Mouse (Mus musculus): ENCODE measurements at regions not wholly inside any gene's neighbourhood (a gene's known extent, or its start where the extent isn't known, plus 50 kb on each side); places are given as distances from the start of the nearest gene placed in this dataset.

- Histone ChIP-seq H3K36me3 (ENCODE audit: control insufficient read depth, insufficient read depth, low read length) (no peaks in the 10 kb centered on the region), H3K27ac (ENCODE audit: low read depth, low read length) (no peak overlapping the region), H3K27me3 (ENCODE audit: control insufficient read depth, insufficient read depth, low read length) (no peaks in the 10 kb centered on the region), H3K4me2 (replicated peaks; ENCODE audit: low read depth, low read length) (no peak overlapping the region), H3K4me1 (ENCODE audit: control insufficient read depth, insufficient read depth, low read length) (no peaks in the 10 kb centered on the region), H3K9ac (ENCODE audit: low read depth, low read length) (no peak overlapping the region), H3K4me3 (ENCODE audit: low read length) (no peak overlapping the region), H3K9me3 (ENCODE audit: control insufficient read depth, low read length) (no peaks in the 10 kb centered on the region)
- 18% methylated on average over 2 of the region's 2 CpGs for WGBS
- ATAC-seq (ENCODE audit: low FRiP score, low TSS enrichment), result peak; percentile 91; the same call in 1 of the 2 replicates
Measured at GRCm38 (mm10) chr7:88214713-88215198, 63.1 kb upstream of the Ctsc start.

GRCm38 (mm10) chr7:88215425-88215824 is 62.5 kb upstream of the Ctsc start:
- no peak for ATAC-seq (ENCODE audit: low FRiP score, low TSS enrichment)
- H3K36me3 ChIP-seq (ENCODE audit: control insufficient read depth, insufficient read depth, low read length), result no peaks in the 10 kb centered on the region
- H3K9me3 ChIP-seq (ENCODE audit: control insufficient read depth, low read length), result no peaks in the 10 kb centered on the region
- 89% methylated on average over 1 of the region's 1 CpGs for WGBS
- H3K9ac ChIP-seq (ENCODE audit: low read depth, low read length), result no peak overlapping the region
- H3K4me3 ChIP-seq (ENCODE audit: low read length), result no peak overlapping the region
- no peak overlapping the region for H3K27ac ChIP-seq (ENCODE audit: low read depth, low read length)
- no peaks in the 10 kb centered on the region for H3K4me1 ChIP-seq (ENCODE audit: control insufficient read depth, insufficient read depth, low read length)
- no peaks in the 10 kb centered on the region for H3K27me3 ChIP-seq (ENCODE audit: control insufficient read depth, insufficient read depth, low read length)
- H3K4me2 ChIP-seq (replicated peaks; ENCODE audit: low read depth, low read length), result no peak overlapping the region

GRCm38 (mm10) chr7:88222141-88222540 is 55.7 kb upstream of the Ctsc start:
- Histone ChIP-seq H3K4me2 (replicated peaks; ENCODE audit: low read depth, low read length) (no peak overlapping the region), H3K9me3 (ENCODE audit: control insufficient read depth, low read length) (no peaks in the 10 kb centered on the region), H3K4me1 (ENCODE audit: control insufficient read depth, insufficient read depth, low read length) (no peaks in the 10 kb centered on the region), H3K27me3 (ENCODE audit: control insufficient read depth, insufficient read depth, low read length) (no peaks in the 10 kb centered on the region), H3K27ac (ENCODE audit: low read depth, low read length) (no peak overlapping the region), H3K36me3 (ENCODE audit: control insufficient read depth, insufficient read depth, low read length) (no peaks in the 10 kb centered on the region), H3K9ac (ENCODE audit: low read depth, low read length) (no peak overlapping the region), H3K4me3 (ENCODE audit: low read length) (no peak overlapping the region)
- whole genome bisulfite sequencing, result 70% methylated on average over 2 of the region's 2 CpGs
- ATAC-seq (ENCODE audit: low FRiP score, low TSS enrichment), result no peak

GRCm38 (mm10) chr7:88225800-88226199 is 52.1 kb upstream of the Ctsc start:
- Histone ChIP-seq H3K4me1 (ENCODE audit: control insufficient read depth, insufficient read depth, low read length) (no peaks in the 10 kb centered on the region), H3K9ac (ENCODE audit: low read depth, low read length) (no peak overlapping the region), H3K4me3 (ENCODE audit: low read length) (no peak overlapping the region), H3K36me3 (ENCODE audit: control insufficient read depth, insufficient read depth, low read length) (no peaks in the 10 kb centered on the region), H3K9me3 (ENCODE audit: control insufficient read depth, low read length) (no peaks in the 10 kb centered on the region), H3K27ac (ENCODE audit: low read depth, low read length) (no peak overlapping the region), H3K4me2 (replicated peaks; ENCODE audit: low read depth, low read length) (no peak overlapping the region), H3K27me3 (ENCODE audit: control insufficient read depth, insufficient read depth, low read length) (no peaks in the 10 kb centered on the region)
- 80% methylated on average over 1 of the region's 1 CpGs for WGBS
- ATAC-seq (ENCODE audit: low FRiP score, low TSS enrichment), result no peak
